Mouse (Mus musculus): ENCODE measurements around the gene Trim44. TPM values are rescaled to one million over a fixed set of nuclear protein-coding genes. Genes with fewer than 3 reads are reported as not detected.

The Trim44 gene
- polyA plus RNA-seq, 1 experiment from 2014 or later = 57.1 TPM

- Histone ChIP-seq H3K4me2 (ENCODE audit: low read length) (no peak overlapping the region), H3K4me1 (ENCODE audit: control insufficient read depth, insufficient read depth, low read length) (no peaks in the 10 kb centered on the region), H3K36me3 (ENCODE audit: control insufficient read depth, insufficient read depth, low read length) (no peaks in the 10 kb centered on the region), H3K9ac (ENCODE audit: low read depth, low read length) (no peak overlapping the region), H3K9me3 (replicated peaks; ENCODE audit: control insufficient read depth, low read length, poor library complexity, severe bottlenecking) (no peaks in the 10 kb centered on the region), H3K27me3 (ENCODE audit: control insufficient read depth, insufficient read depth, low read depth, low read length) (no peaks in the 10 kb centered on the region), H3K4me3 (ENCODE audit: low read depth, low read length) (no peak overlapping the region), H3K27ac (ENCODE audit: low read length) (no peak overlapping the region)
- WGBS = 68% methylated on average over 1 of the region's 1 CpGs
- ATAC-seq = no peak
Measured at GRCm38 (mm10) chr2:102292051-102292450, 115.6 kb downstream of the Trim44 start.

- no peaks in the 10 kb centered on the region for H3K4me1 ChIP-seq (ENCODE audit: control insufficient read depth, insufficient read depth, low read length)
- H3K4me3 ChIP-seq (ENCODE audit: low read depth, low read length) = no peak overlapping the region
- H3K9ac ChIP-seq (ENCODE audit: low read depth, low read length) = no peak overlapping the region
- no peak overlapping the region for H3K27ac ChIP-seq (ENCODE audit: low read length)
- H3K27me3 ChIP-seq (ENCODE audit: control insufficient read depth, insufficient read depth, low read depth, low read length) = no peaks in the 10 kb centered on the region
- no peaks in the 10 kb centered on the region for H3K36me3 ChIP-seq (ENCODE audit: control insufficient read depth, insufficient read depth, low read length)
- no peak for ATAC-seq
- 88% methylated on average over 2 of the region's 2 CpGs for WGBS
- no peak overlapping the region for H3K4me2 ChIP-seq (ENCODE audit: low read length)
- no peaks in the 10 kb centered on the region for H3K9me3 ChIP-seq (replicated peaks; ENCODE audit: control insufficient read depth, low read length, poor library complexity, severe bottlenecking)
Measured at GRCm38 (mm10) chr2:102291533-102291932, 116.1 kb downstream of the Trim44 start.

- Histone ChIP-seq H3K4me3 (ENCODE audit: low read depth, low read length) (no peak overlapping the region), H3K27me3 (ENCODE audit: control insufficient read depth, insufficient read depth, low read depth, low read length) (no peaks in the 10 kb centered on the region), H3K9ac (ENCODE audit: low read depth, low read length) (no peak overlapping the region), H3K36me3 (ENCODE audit: control insufficient read depth, insufficient read depth, low read length) (no peaks in the 10 kb centered on the region), H3K9me3 (replicated peaks; ENCODE audit: control insufficient read depth, low read length, poor library complexity, severe bottlenecking) (no peaks in the 10 kb centered on the region), H3K4me2 (ENCODE audit: low read length) (no peak overlapping the region), H3K4me1 (ENCODE audit: control insufficient read depth, insufficient read depth, low read length) (no peaks in the 10 kb centered on the region), H3K27ac (ENCODE audit: low read length) (no peak overlapping the region)
- ATAC-seq = no peak
- WGBS = 61% methylated on average over 5 of the region's 5 CpGs
Measured at GRCm38 (mm10) chr2:102290041-102290440, 117.6 kb downstream of the Trim44 start.

- no peak overlapping the region for H3K27ac ChIP-seq (ENCODE audit: low read length)
- H3K9ac ChIP-seq (ENCODE audit: low read depth, low read length) = no peak overlapping the region
- no peaks in the 10 kb centered on the region for H3K9me3 ChIP-seq (replicated peaks; ENCODE audit: control insufficient read depth, low read length, poor library complexity, severe bottlenecking)
- H3K36me3 ChIP-seq (ENCODE audit: control insufficient read depth, insufficient read depth, low read length) = no peaks in the 10 kb centered on the region
- H3K4me1 ChIP-seq (ENCODE audit: control insufficient read depth, insufficient read depth, low read length) = no peaks in the 10 kb centered on the region
- 90% methylated on average over 5 of the region's 5 CpGs for WGBS
- no peaks in the 10 kb centered on the region for H3K27me3 ChIP-seq (ENCODE audit: control insufficient read depth, insufficient read depth, low read depth, low read length)
- H3K4me2 ChIP-seq (ENCODE audit: low read length) = no peak overlapping the region
- no peak for ATAC-seq
- H3K4me3 ChIP-seq (ENCODE audit: low read depth, low read length) = no peak overlapping the region
Measured at GRCm38 (mm10) chr2:102288676-102289075, 119.0 kb downstream of the Trim44 start.

GRCm38 (mm10) chr2:102287369-102287768, 120.3 kb downstream of the Trim44 start:
- no peak overlapping the region for H3K4me3 ChIP-seq (ENCODE audit: low read depth, low read length)
- 61% methylated on average over 3 of the region's 3 CpGs for WGBS
- no peak for ATAC-seq
- H3K27me3 ChIP-seq (ENCODE audit: control insufficient read depth, insufficient read depth, low read depth, low read length) = no peaks in the 10 kb centered on the region
- H3K9ac ChIP-seq (ENCODE audit: low read depth, low read length) = no peak overlapping the region
- H3K4me1 ChIP-seq (ENCODE audit: control insufficient read depth, insufficient read depth, low read length) = no peaks in the 10 kb centered on the region
- H3K27ac ChIP-seq (ENCODE audit: low read length) = no peak overlapping the region
- H3K9me3 ChIP-seq (replicated peaks; ENCODE audit: control insufficient read depth, low read length, poor library complexity, severe bottlenecking) = no peaks in the 10 kb centered on the region
- H3K36me3 ChIP-seq (ENCODE audit: control insufficient read depth, insufficient read depth, low read length) = no peaks in the 10 kb centered on the region
- no peak overlapping the region for H3K4me2 ChIP-seq (ENCODE audit: low read length)

- 81% methylated on average over 7 of the region's 7 CpGs for WGBS
- Histone ChIP-seq H3K4me2 (ENCODE audit: low read length) (no peak overlapping the region), H3K4me3 (ENCODE audit: low read depth, low read length) (no peak overlapping the region), H3K9me3 (replicated peaks; ENCODE audit: control insufficient read depth, low read length, poor library complexity, severe bottlenecking) (no peaks in the 10 kb centered on the region), H3K27ac (ENCODE audit: low read length) (no peak overlapping the region), H3K36me3 (ENCODE audit: control insufficient read depth, insufficient read depth, low read length) (no peaks in the 10 kb centered on the region), H3K9ac (ENCODE audit: low read depth, low read length) (no peak overlapping the region), H3K4me1 (ENCODE audit: control insufficient read depth, insufficient read depth, low read length) (peaks cover 7% of the 10 kb centered on the region; the same call in 1 of the 2 replicates), H3K27me3 (ENCODE audit: control insufficient read depth, insufficient read depth, low read depth, low read length) (no peaks in the 10 kb centered on the region)
- ATAC-seq = no peak
Measured at GRCm38 (mm10) chr2:102282081-102282480, 125.5 kb downstream of the Trim44 start.

GRCm38 (mm10) chr2:102279779-102280178, 127.8 kb downstream of the Trim44 start:
- 52% methylated on average over 7 of the region's 7 CpGs for WGBS
- no peaks in the 10 kb centered on the region for H3K27me3 ChIP-seq (ENCODE audit: control insufficient read depth, insufficient read depth, low read depth, low read length)

GRCm38 (mm10) chr2:102277946-102278345, 129.7 kb downstream of the Trim44 start:
- Histone ChIP-seq H3K9me3 (replicated peaks; ENCODE audit: control insufficient read depth, low read length, poor library complexity, severe bottlenecking) (no peaks in the 10 kb centered on the region), H3K36me3 (ENCODE audit: control insufficient read depth, insufficient read depth, low read length) (no peaks in the 10 kb centered on the region), H3K4me2 (ENCODE audit: low read length) (no peak overlapping the region), H3K4me3 (ENCODE audit: low read depth, low read length) (no peak overlapping the region), H3K27me3 (ENCODE audit: control insufficient read depth, insufficient read depth, low read depth, low read length) (no peaks in the 10 kb centered on the region), H3K27ac (ENCODE audit: low read length) (no peak overlapping the region), H3K9ac (ENCODE audit: low read depth, low read length) (no peak overlapping the region), H3K4me1 (ENCODE audit: control insufficient read depth, insufficient read depth, low read length) (peaks cover 7% of the 10 kb centered on the region; the same call in 1 of the 2 replicates)
- ATAC-seq = no peak
- WGBS = 40% methylated on average over 1 of the region's 1 CpGs

More at GRCm38 (mm10) chr2:102279779-102280178, 127.8 kb downstream of the Trim44 start:
- H3K27ac ChIP-seq (ENCODE audit: low read length) = no peak overlapping the region
- H3K36me3 ChIP-seq (ENCODE audit: control insufficient read depth, insufficient read depth, low read length) = no peaks in the 10 kb centered on the region
- no peak overlapping the region for H3K9ac ChIP-seq (ENCODE audit: low read depth, low read length)
- no peaks in the 10 kb centered on the region for H3K9me3 ChIP-seq (replicated peaks; ENCODE audit: control insufficient read depth, low read length, poor library complexity, severe bottlenecking)
- H3K4me2 ChIP-seq (ENCODE audit: low read length) = no peak overlapping the region
- H3K4me3 ChIP-seq (ENCODE audit: low read depth, low read length) = no peak overlapping the region
- H3K4me1 ChIP-seq (ENCODE audit: control insufficient read depth, insufficient read depth, low read length) = peaks cover 7% of the 10 kb centered on the region; the same call in 1 of the 2 replicates
- ATAC-seq = no peak

GRCm38 (mm10) chr2:102273280-102273679, 134.3 kb downstream of the Trim44 start:
- H3K9me3 ChIP-seq (replicated peaks; ENCODE audit: control insufficient read depth, low read length, poor library complexity, severe bottlenecking) = no peaks in the 10 kb centered on the region
- no peak overlapping the region for H3K4me3 ChIP-seq (ENCODE audit: low read depth, low read length)
- H3K4me1 ChIP-seq (ENCODE audit: control insufficient read depth, insufficient read depth, low read length) = peaks cover 7% of the 10 kb centered on the region; the same call in 1 of the 2 replicates
- no peak for ATAC-seq
- 84% methylated on average over 7 of the region's 7 CpGs for WGBS
- no peak overlapping the region for H3K4me2 ChIP-seq (ENCODE audit: low read length)
- no peak overlapping the region for H3K27ac ChIP-seq (ENCODE audit: low read length)
- H3K9ac ChIP-seq (ENCODE audit: low read depth, low read length) = no peak overlapping the region
- H3K27me3 ChIP-seq (ENCODE audit: control insufficient read depth, insufficient read depth, low read depth, low read length) = no peaks in the 10 kb centered on the region
- no peaks in the 10 kb centered on the region for H3K36me3 ChIP-seq (ENCODE audit: control insufficient read depth, insufficient read depth, low read length)

Measured in midbrain, embryonic 16.5 days (tissue).